Mouse (Mus musculus) CD8-positive naive resting alpha-beta T cell, adult 2 months (primary cell): ENCODE data around the gene Btbd35f13.
"Not testable (repeated sequence)": the region's sequence is repeated elsewhere in the genome, so short reads cannot be mapped to it uniquely, and the experiment has no call there.

Experiments
- DNase-seq, 2 experiments: peaks; one replicate each; pipeline ENCODE4 v3.0.0; 2022; ENCODE audit warnings: low read depth in 2 of 2, low spot score in 2 of 2

Btbd35f13 gene

GRCm38 (mm10) chrX:33656872-33657271 is at the start of gene Btbd35f13:
Gene Btbd35f13, plus strand, starts transcription at chrX:33657172.
- DNase-seq: not testable (repeated sequence)

DNA sequence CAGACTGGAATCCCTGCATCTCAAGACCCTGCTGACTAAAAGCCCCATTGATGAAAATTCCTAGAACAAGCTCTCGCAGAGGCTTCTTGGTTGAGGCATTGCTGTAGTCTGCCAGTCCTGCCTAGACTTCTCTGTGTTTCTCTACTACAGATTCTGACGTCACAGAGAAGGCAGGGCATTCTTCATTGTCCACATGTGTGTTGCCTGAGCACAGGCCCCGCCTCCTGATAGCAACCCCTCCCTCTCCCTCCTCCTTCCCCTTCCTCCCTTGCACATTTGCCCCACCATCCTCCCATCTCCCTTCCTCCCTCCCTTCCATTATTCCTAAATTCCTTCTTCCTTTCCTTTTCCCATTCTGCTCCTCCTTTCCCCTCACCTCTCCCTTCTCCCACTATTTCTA is 45.3 kb downstream of the Btbd35f13 start, which contains the start of gene Btbd35f14:
TSS of gene Btbd35f14 (minus strand) at position 101 of the 400 bp plus-strand sequence.
- DNase-seq: not testable (repeated sequence)
